Mouse (Mus musculus): ENCODE measurements around the gene Morn4. TPM values are rescaled to one million over a fixed set of nuclear protein-coding genes. Genes with fewer than 3 reads are reported as not detected.

Morn4 gene
- polyA plus RNA-seq, 1 experiment from 2014 or later: 10.4 TPM

DNA sequence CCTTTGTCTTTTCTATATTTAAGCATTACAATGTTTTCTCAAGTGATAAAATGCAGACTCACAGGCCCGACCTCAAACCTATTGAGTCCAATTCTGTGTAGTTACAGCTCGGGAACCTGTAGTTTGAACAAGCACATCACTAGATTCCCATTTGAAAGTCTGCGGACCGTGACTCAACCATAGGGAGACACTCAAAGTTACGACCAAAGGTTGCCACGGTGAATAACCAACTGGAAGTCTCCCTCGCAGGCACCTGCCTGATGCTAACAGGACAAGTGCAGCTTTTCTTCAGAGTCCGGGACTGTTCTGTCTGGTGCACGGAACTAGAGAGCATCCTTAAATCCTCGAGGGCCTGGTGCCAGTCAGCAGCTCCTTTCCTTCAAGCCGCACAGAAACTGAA, 5.7 kb downstream of the Morn4 start:
- H3K27ac ChIP-seq: no peak overlapping the region
- WGBS: 75% methylated on average over 11 of the region's 11 CpGs
- no peak overlapping the region for H3K4me3 ChIP-seq
- H3K9me3 ChIP-seq (replicated peaks): no peaks in the 10 kb centered on the region
- H3K36me3 ChIP-seq: 0 out of 2 replicates have a peak, but pooled peaks cover 3% of the 10 kb centered on the region
- no peak overlapping the region for H3K9ac ChIP-seq
- H3K4me1 ChIP-seq (replicated peaks): peaks cover under 1% of the 10 kb centered on the region
- no peak for ATAC-seq (replicated peaks; ENCODE audit: insufficient number of reproducible peaks, insufficient read depth, low FRiP score, low read depth)
- H3K4me2 ChIP-seq: no peak overlapping the region
- H3K27me3 ChIP-seq: no peaks in the 10 kb centered on the region

DNA sequence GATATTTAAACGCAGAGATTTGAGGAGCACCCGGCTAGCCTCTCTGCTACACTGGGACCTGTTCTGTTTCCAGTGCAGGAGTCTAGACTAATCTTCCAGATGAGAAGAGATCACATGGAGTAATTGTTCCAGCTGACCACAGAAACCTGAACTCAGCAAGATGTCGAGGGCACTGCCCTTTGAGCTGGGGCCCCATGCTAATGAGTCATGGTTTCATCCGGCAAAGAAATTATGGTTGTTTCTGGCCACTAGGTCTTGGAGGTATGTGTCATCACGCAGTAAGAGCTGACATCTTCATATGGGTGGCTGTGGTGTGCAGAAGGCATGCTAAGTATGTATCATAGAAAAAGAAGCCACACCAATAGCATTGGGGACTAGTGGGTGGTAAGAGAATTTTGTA, 6.2 kb downstream of the Morn4 start:
- ATAC-seq (replicated peaks; ENCODE audit: insufficient number of reproducible peaks, insufficient read depth, low FRiP score, low read depth): no peak
- Histone ChIP-seq H3K9ac (no peak overlapping the region), H3K9me3 (replicated peaks) (no peaks in the 10 kb centered on the region), H3K27ac (no peak overlapping the region), H3K4me2 (no peak overlapping the region), H3K4me1 (replicated peaks) (no peaks in the 10 kb centered on the region), H3K27me3 (no peaks in the 10 kb centered on the region), H3K36me3 (0 out of 2 replicates have a peak, but pooled peaks cover 3% of the 10 kb centered on the region), H3K4me3 (no peak overlapping the region)
- 60% methylated on average over 5 of the region's 5 CpGs for WGBS

DNA sequence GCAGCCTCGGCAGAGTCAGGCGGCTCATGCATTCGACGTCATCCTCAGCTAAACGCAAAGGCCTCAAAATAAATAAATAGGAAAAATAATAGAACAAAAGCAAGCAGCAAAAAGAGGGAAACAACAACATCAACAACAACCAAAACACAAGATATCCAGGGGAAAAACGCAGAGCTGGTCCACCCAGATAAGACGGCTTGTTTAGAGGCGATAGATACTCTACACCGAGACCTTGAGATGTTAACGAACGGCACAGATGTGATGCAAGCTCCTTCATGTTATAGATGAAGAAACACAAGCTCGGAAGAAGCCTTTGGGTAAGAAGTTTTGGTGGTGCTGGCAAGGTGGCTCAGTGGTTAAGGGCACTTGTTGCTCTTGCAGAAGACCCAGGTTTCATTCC, 7.2 kb downstream of the Morn4 start:
- no peak overlapping the region for H3K4me2 ChIP-seq
- WGBS: 92% methylated on average over 12 of the region's 12 CpGs
- H3K36me3 ChIP-seq: 0 out of 2 replicates have a peak, but pooled peaks cover 3% of the 10 kb centered on the region
- ATAC-seq (replicated peaks; ENCODE audit: insufficient number of reproducible peaks, insufficient read depth, low FRiP score, low read depth): no peak
- no peaks in the 10 kb centered on the region for H3K27me3 ChIP-seq
- H3K9ac ChIP-seq: no peak overlapping the region
- no peaks in the 10 kb centered on the region for H3K9me3 ChIP-seq (replicated peaks)
- no peak overlapping the region for H3K27ac ChIP-seq
- H3K4me3 ChIP-seq: no peak overlapping the region
- no peaks in the 10 kb centered on the region for H3K4me1 ChIP-seq (replicated peaks)

DNA sequence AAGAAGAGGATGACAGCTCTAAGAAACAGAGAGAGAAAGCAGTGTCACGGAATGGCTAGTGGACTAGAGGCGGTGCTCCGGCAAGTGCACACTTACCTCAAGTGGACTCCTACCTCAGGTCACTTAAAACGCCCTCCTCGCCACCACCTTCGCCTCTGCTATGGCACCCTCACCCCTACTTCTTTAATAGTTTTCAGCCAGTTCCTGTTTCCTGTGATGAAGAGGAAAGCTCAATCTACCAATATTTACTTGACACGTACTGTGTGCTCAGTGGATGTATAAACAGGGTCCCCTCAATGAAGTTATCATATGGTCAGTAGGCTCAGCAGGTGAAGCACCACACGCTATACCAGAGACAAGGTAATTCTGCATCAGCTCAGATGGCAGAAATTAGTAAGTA, 7.6 kb downstream of the Morn4 start:
- H3K4me1 ChIP-seq (replicated peaks): no peaks in the 10 kb centered on the region
- H3K36me3 ChIP-seq: 0 out of 2 replicates have a peak, but pooled peaks cover 3% of the 10 kb centered on the region
- no peaks in the 10 kb centered on the region for H3K9me3 ChIP-seq (replicated peaks)
- no peak overlapping the region for H3K4me2 ChIP-seq
- no peak overlapping the region for H3K27ac ChIP-seq
- no peak overlapping the region for H3K4me3 ChIP-seq
- H3K27me3 ChIP-seq: no peaks in the 10 kb centered on the region
- WGBS: 94% methylated on average over 8 of the region's 8 CpGs
- H3K9ac ChIP-seq: no peak overlapping the region
- no peak for ATAC-seq (replicated peaks; ENCODE audit: insufficient number of reproducible peaks, insufficient read depth, low FRiP score, low read depth)

DNA sequence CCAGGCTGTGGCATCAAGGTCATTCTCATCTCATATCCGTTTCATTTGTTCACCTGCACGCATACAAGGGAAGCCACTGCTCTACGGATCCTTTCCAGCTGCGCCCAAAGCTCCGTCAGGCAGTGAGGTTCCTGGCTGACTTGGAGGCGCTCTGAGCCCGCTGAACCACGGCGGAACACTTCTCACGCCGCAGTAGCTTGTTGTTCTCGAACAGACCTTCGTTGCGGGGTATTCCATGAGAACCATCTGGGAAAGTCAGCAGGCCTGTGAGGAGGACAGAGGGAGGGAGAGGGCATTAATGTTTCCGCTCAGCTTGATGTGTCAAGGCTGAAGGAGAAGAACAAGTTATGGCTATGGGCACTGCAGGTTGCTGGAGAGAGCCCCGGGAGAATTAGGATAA, 10.2 kb downstream of the Morn4 start:
- H3K27ac ChIP-seq: no peak overlapping the region
- H3K9ac ChIP-seq: no peak overlapping the region
- H3K36me3 ChIP-seq: 0 out of 2 replicates have a peak, but pooled peaks cover 3% of the 10 kb centered on the region
- 87% methylated on average over 16 of the region's 16 CpGs for WGBS
- no peaks in the 10 kb centered on the region for H3K27me3 ChIP-seq
- ATAC-seq (replicated peaks; ENCODE audit: insufficient number of reproducible peaks, insufficient read depth, low FRiP score, low read depth): no peak
- H3K4me1 ChIP-seq (replicated peaks): no peaks in the 10 kb centered on the region
- no peak overlapping the region for H3K4me3 ChIP-seq
- H3K4me2 ChIP-seq: no peak overlapping the region
- H3K9me3 ChIP-seq (replicated peaks): no peaks in the 10 kb centered on the region

DNA sequence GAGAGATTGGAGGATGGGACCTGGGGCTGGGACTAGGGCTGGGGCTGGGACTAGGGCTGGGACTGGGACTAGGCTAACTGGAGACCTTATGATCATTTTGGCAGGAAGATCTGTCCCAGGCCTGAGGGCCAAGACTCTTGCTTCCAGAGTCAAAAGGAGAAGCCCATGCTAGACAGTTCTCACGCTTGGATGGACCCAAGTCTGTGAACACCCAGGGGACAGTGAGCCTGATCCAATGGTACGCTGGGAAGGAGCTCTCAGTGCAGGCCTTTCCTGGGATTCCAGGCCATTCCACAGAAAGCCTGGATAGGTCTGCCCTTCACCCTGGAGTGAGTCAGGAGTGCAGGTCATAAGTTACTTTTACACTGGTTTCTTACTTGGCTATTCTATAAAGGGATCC, 11.1 kb downstream of the Morn4 start:
- H3K4me1 ChIP-seq (replicated peaks): no peaks in the 10 kb centered on the region
- WGBS: 91% methylated on average over 2 of the region's 2 CpGs
- H3K9me3 ChIP-seq (replicated peaks): no peaks in the 10 kb centered on the region
- no peak for ATAC-seq (replicated peaks; ENCODE audit: insufficient number of reproducible peaks, insufficient read depth, low FRiP score, low read depth)
- no peaks in the 10 kb centered on the region for H3K27me3 ChIP-seq
- H3K4me2 ChIP-seq: no peak overlapping the region
- H3K9ac ChIP-seq: no peak overlapping the region
- no peak overlapping the region for H3K27ac ChIP-seq
- H3K36me3 ChIP-seq: 0 out of 2 replicates have a peak, but pooled peaks cover 3% of the 10 kb centered on the region
- no peak overlapping the region for H3K4me3 ChIP-seq

DNA sequence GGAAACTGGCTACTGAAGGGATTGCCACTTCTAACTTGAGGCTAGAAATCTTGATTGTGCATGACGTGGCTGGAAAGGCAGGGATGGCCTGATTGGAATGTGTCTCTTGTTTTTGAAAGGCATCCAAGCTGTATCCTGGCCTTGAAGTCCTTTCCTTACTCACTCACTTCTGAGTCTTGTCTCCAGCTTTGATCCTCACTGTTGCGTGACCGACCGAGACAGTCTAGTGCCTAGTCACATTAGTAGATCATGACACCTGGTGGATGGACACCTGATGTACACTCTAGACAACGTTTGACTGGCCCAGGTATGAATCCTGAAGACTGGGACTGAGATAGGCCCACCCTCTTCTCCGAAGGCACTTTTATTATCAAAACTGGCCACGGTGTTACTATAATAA, 13.4 kb downstream of the Morn4 start:
- no peaks in the 10 kb centered on the region for H3K9me3 ChIP-seq (replicated peaks)
- H3K4me1 ChIP-seq (replicated peaks): peaks cover 7% of the 10 kb centered on the region; the same call in 1 of the 2 replicates
- no peak for ATAC-seq (replicated peaks; ENCODE audit: insufficient number of reproducible peaks, insufficient read depth, low FRiP score, low read depth)
- H3K9ac ChIP-seq: no peak overlapping the region
- no peaks in the 10 kb centered on the region for H3K27me3 ChIP-seq
- no peak overlapping the region for H3K4me3 ChIP-seq
- H3K36me3 ChIP-seq: 0 out of 2 replicates have a peak, but pooled peaks cover 3% of the 10 kb centered on the region
- 63% methylated on average over 7 of the region's 7 CpGs for WGBS
- H3K4me2 ChIP-seq: no peak overlapping the region
- no peak overlapping the region for H3K27ac ChIP-seq

DNA sequence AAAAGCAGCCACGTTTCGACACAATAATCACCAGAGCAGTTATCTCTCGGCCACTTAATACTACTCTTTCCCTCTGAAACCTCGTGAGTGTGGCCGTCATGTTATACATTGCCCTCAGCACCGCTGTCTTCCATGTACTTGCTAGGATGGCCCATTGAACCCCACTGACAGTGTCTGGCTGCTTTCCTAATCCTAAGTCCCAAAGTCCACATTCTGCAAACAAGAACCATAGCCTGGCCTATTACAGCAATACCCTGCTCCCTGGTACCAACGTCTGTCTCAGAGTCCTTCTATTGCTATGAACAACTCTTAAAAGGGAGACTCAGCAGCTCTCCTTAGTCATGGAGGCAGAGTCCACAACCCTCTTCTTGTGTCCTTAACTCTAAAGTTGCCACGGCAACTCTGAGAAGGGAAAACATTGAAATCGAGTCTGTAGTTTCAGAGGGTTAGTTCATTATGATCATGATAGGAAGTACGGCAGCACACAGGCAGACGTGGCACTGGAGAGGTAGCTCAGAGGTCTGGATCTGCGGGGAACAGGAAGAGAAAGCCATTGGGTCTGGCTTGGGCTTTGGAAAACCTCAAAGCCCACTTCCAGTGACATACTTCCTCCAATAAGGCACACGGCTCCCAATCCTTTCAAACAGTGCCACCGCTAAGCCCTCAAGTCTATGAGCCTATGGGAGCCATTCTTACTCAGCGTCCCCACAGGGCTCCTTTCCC, 14.1 kb downstream of the Morn4 start:
- H3K36me3 ChIP-seq: 0 out of 2 replicates have a peak, but pooled peaks cover 3% of the 10 kb centered on the region
- no peak for ATAC-seq (replicated peaks; ENCODE audit: insufficient number of reproducible peaks, insufficient read depth, low FRiP score, low read depth)
- WGBS: 71% methylated on average over 15 of the region's 15 CpGs
- no peak overlapping the region for H3K4me2 ChIP-seq
- H3K27ac ChIP-seq: no peak overlapping the region
- H3K9me3 ChIP-seq (replicated peaks): no peaks in the 10 kb centered on the region
- peaks cover 7% of the 10 kb centered on the region; the same call in 1 of the 2 replicates for H3K4me1 ChIP-seq (replicated peaks)
- H3K9ac ChIP-seq: no peak overlapping the region
- no peaks in the 10 kb centered on the region for H3K27me3 ChIP-seq
- H3K4me3 ChIP-seq: no peak overlapping the region

DNA sequence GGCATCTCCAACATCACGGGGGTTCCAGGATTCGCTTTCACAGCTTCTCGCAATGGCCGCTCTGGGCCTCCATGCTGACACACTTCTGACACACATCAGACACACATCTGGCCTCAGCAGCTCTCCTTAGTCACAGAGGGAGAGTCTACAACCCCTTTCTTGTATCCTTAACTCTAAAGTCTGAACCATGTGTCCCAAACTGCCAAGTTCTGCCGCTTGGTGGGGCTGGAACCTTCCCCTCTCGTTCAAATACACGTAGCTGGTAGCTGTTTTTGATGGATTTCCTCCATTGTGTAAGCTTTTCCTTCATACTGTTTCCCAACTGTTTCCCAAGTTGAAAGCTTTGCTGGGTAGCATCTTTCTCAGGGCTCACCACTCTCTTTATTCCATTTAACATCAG, 14.9 kb downstream of the Morn4 start:
- Histone ChIP-seq H3K27ac (no peak overlapping the region), H3K27me3 (no peaks in the 10 kb centered on the region), H3K9me3 (replicated peaks) (no peaks in the 10 kb centered on the region), H3K36me3 (0 out of 2 replicates have a peak, but pooled peaks cover 3% of the 10 kb centered on the region), H3K9ac (no peak overlapping the region), H3K4me3 (no peak overlapping the region), H3K4me1 (replicated peaks) (peaks cover 7% of the 10 kb centered on the region; the same call in 1 of the 2 replicates), H3K4me2 (no peak overlapping the region)
- WGBS: 65% methylated on average over 7 of the region's 7 CpGs
- ATAC-seq (replicated peaks; ENCODE audit: insufficient number of reproducible peaks, insufficient read depth, low FRiP score, low read depth): no peak

DNA sequence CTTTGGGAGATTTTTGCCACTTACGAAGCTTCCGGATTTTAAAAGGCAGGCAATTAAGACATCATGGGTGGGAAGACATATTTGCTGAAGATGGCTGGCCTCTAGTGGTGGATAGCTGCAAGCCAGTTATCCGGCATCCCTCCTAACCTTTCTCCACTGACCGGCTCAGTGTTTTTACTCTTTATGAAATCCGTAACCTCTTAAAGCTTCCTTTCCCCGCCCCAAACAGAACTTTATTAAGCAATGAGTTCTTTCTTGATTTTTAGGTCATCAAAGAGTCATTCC, 17.0 kb downstream of the Morn4 start:
- WGBS: 44% methylated on average over 6 of the region's 6 CpGs

DNA sequence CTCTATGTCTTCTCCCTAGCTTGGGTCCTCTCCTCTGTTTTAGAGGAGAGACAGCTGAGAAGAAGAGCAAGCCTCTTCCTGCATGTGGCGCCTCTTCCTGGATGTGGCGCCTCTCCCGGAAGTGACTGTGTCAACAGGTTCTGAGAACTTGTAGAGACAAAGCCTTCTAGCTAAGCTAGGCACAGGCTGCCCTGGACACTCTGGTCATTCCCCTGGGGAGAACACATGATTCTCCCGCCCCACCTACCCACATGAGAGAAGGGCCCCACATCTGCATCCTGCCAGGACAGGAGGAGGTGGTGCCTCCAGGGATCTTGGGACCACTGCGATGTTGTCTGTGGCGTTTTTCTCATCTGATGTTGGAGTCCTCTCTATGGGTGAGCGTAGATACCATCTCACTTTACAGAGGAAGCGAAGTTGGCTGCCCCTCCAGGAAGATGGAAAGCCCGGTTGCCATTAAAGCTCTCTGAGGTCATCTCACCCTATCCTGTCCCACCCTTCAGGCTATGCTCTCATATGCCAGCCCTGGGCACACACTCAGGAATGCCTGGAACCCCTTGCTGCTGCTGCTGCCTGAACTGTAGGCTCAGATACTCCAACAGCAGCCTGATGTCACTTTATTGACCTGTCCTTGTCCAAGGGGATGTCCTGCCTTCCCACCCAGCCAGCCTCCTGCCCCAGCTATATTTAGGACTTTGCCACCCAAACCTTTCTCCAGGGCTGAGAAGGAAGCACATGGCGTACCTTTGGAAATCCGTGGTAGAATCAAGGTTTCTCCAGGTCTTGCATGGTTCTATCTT, 17.5 kb downstream of the Morn4 start:
- Histone ChIP-seq H3K27ac (no peak overlapping the region), H3K4me2 (peak overlapping the region; percentile 14; the same call in 1 of the 2 replicates)
- 65% methylated on average over 11 of the region's 11 CpGs for WGBS

More for the DNA sequence above, 17.0 kb downstream of the Morn4 start:
- no peak overlapping the region for H3K9ac ChIP-seq
- H3K9me3 ChIP-seq (replicated peaks): no peaks in the 10 kb centered on the region
- no peak for ATAC-seq (replicated peaks; ENCODE audit: insufficient number of reproducible peaks, insufficient read depth, low FRiP score, low read depth)
- H3K27me3 ChIP-seq: no peaks in the 10 kb centered on the region
- peaks cover 7% of the 10 kb centered on the region; the same call in 1 of the 2 replicates for H3K4me1 ChIP-seq (replicated peaks)
- H3K4me3 ChIP-seq: no peak overlapping the region
- no peak overlapping the region for H3K27ac ChIP-seq
- peak overlapping the region; percentile 14; the same call in 1 of the 2 replicates for H3K4me2 ChIP-seq
- no peaks in the 10 kb centered on the region for H3K36me3 ChIP-seq

More for the DNA sequence above, 17.5 kb downstream of the Morn4 start:
- no peaks in the 10 kb centered on the region for H3K9me3 ChIP-seq (replicated peaks)
- H3K4me1 ChIP-seq (replicated peaks): peaks cover 7% of the 10 kb centered on the region; the same call in 1 of the 2 replicates
- H3K4me3 ChIP-seq: no peak overlapping the region
- H3K27me3 ChIP-seq: no peaks in the 10 kb centered on the region
- H3K9ac ChIP-seq: no peak overlapping the region
- ATAC-seq (replicated peaks; ENCODE audit: insufficient number of reproducible peaks, insufficient read depth, low FRiP score, low read depth): no peak
- H3K36me3 ChIP-seq: no peaks in the 10 kb centered on the region
